Mouse (Mus musculus) brain, embryonic 14.5 days (tissue): ENCODE measurements at regions not wholly inside any gene's neighbourhood (a gene's known extent, or its start where the extent isn't known, plus 50 kb on each side); places are given as distances from the start of the nearest gene placed in this dataset.

Experiments used
- CTCF ChIP-seq: fragments of 200-500 bp; IDR thresholded peaks from 2 replicates; pipeline ENCODE4 v1.5.1; 2012; ENCODE audit warnings: inconsistent platforms, mild to moderate bottlenecking, moderate library complexity, borderline replicate concordance; ENCODE audit not compliant: insufficient read depth, insufficient read length; ENCODE audit errors: extremely low read depth
- POLR2A ChIP-seq: fragments of 200-500 bp; IDR thresholded peaks from 2 replicates; pipeline ENCODE4 v1.6.1; 2012; ENCODE audit warnings: mild to moderate bottlenecking, inconsistent platforms, borderline replicate concordance; ENCODE audit not compliant: poor library complexity, insufficient read depth, insufficient read length, severe bottlenecking; ENCODE audit errors: extremely low read depth

GRCm38 (mm10) chr1:76212486-76212885 lies 666.4 kb downstream of the Slc4a3 start:
- no peak for TF ChIP-seq CTCF
- TF ChIP-seq POLR2A = no peak
